Mouse (Mus musculus) ES-E14 (cell line): Measurements from ENCODE around the gene B230104I21Rik.

ENCODE experiments used
- HCFC1 ChIP-seq: IDR thresholded peaks from 2 replicates; pipeline ENCODE4 v1.6.1; 2012; ENCODE audit warnings: low read length, inconsistent platforms, borderline replicate concordance; ENCODE audit not compliant: insufficient read depth
- ZNF384 ChIP-seq: IDR thresholded peaks from 2 replicates; pipeline ENCODE4 v1.6.1; 2012; ENCODE audit warnings: low read depth, low read length, inconsistent platforms

DNA sequence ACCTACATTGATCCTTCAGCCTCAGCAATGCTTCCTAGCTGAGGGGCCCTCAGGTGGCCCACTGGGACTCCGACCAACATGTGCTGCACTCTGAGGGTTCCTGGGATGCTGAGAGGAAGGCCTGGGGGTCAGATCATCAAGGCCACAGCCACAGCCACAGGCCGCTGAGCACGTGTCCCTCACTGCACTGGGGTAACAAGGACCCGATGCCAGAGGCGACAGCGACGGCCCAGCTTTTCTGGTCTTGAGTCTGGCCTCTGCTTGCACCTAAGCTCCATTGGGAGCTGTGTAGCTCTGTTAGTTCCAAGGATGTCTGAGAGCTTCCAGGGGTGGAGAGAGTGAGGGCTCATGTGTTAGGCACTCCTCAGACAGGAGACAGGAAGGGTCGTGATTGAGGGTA, 34.9 kb downstream of the B230104I21Rik start:
- TF ChIP-seq HCFC1 = no peak
- TF ChIP-seq ZNF384 = no peak
